Mouse (Mus musculus) neural tube, embryonic 12.5 days (tissue): ENCODE results near the gene Adipor1. TPM values are rescaled to one million over a fixed set of nuclear protein-coding genes. Genes with fewer than 3 reads are reported as not detected.
A peak's percentile ranks its signal among the peaks of the same experiment; 100 is the strongest.
"Not testable (repeated sequence)": the region's sequence is repeated elsewhere in the genome, so short reads cannot be mapped to it uniquely, and the experiment has no call there.

Source experiments
- ATAC-seq: fragments of 200-750 bp; cut with Nextera tagmentation; 2 replicates; pipeline ENCODE4 v1.8.0; 2017; ENCODE audit warnings: low read depth, mild to moderate bottlenecking, moderate TSS enrichment, moderate library complexity; ENCODE audit not compliant: low FRiP score
- H3K27ac ChIP-seq: fragments of 300-500 bp; sonication (generic); 2 replicates; pipeline ENCODE4 v1.5.1; 2016
- H3K27me3 ChIP-seq: fragments of 300-500 bp; sonication (generic); replicated peaks from 2 replicates; pipeline ENCODE4 v1.6.1; 2016; ENCODE audit warnings: mild to moderate bottlenecking
- H3K36me3 ChIP-seq: fragments of 300-500 bp; sonication (generic); 2 replicates; pipeline ENCODE4 v1.6.1; 2016; ENCODE audit warnings: mild to moderate bottlenecking
- H3K4me1 ChIP-seq: fragments of 300-500 bp; sonication (generic); 2 replicates; pipeline ENCODE4 v1.6.1; 2016
- H3K4me2 ChIP-seq: fragments of 300-500 bp; sonication (generic); replicated peaks from 2 replicates; pipeline ENCODE4 v1.6.1; 2016; ENCODE audit warnings: mild to moderate bottlenecking
- H3K4me3 ChIP-seq: fragments of 300-500 bp; sonication (generic); 2 replicates; pipeline ENCODE4 v1.5.1; 2016
- H3K9ac ChIP-seq: fragments of 300-500 bp; sonication (generic); 2 replicates; pipeline ENCODE4 v1.6.1; 2016; ENCODE audit warnings: mild to moderate bottlenecking
- H3K9me3 ChIP-seq: fragments of 300-500 bp; sonication (generic); 2 replicates; pipeline ENCODE4 v1.6.1; 2016; ENCODE audit warnings: mild to moderate bottlenecking
- WGBS: fragments of 180-500 bp; shearing (Covaris S2); methylation state at CpG from one replicate; pipeline ENCODE4 v1.1.7; 2016; 5-methylcytosine and 5-hydroxymethylcytosine counted together
- polyA plus RNA-seq: library from polyadenylated mRNA; unstranded; fragments of >200 nt; fragmentation: Nextera tagmentation; extraction: Ambion mirVana; gene quantifications from 2 replicates; pipeline ENCODE4 v1.2.1, GENCODE M21; 2016

Adipor1 gene
- polyA plus RNA-seq, 1 experiment from 2014 or later, result 74.5 TPM

GRCm38 (mm10) chr1:134433002-134433401 is 17.8 kb downstream of the Adipor1 start:
- Histone ChIP-seq H3K9ac (no peak overlapping the region), H3K36me3 (peaks cover 52% of the 10 kb centered on the region), H3K27me3 (no peaks in the 10 kb centered on the region), H3K4me3 (no peak overlapping the region), H3K27ac (no peak overlapping the region), H3K4me1 (no peaks in the 10 kb centered on the region), H3K9me3 (no peaks in the 10 kb centered on the region), H3K4me2 (no peak overlapping the region)
- 87% methylated on average over 10 of the region's 10 CpGs for WGBS
- ATAC-seq, result no peak

GRCm38 (mm10) chr1:134433473-134433872 is 18.3 kb downstream of the Adipor1 start:
- WGBS, result 95% methylated on average over 4 of the region's 4 CpGs
- ATAC-seq, result no peak
- H3K36me3 ChIP-seq, result peaks cover 47% of the 10 kb centered on the region

GRCm38 (mm10) chr1:134435414-134435813 is 20.2 kb downstream of the Adipor1 start:
- Histone ChIP-seq H3K4me2 (no peak overlapping the region), H3K9ac (no peak overlapping the region), H3K9me3 (no peaks in the 10 kb centered on the region), H3K27me3 (no peaks in the 10 kb centered on the region), H3K4me3 (no peak overlapping the region), H3K36me3 (peaks cover 32% of the 10 kb centered on the region), H3K4me1 (no peaks in the 10 kb centered on the region), H3K27ac (no peak overlapping the region)
- ATAC-seq, result no peak
- WGBS, result 35% methylated on average over 4 of the region's 4 CpGs

More at GRCm38 (mm10) chr1:134433473-134433872, 18.3 kb downstream of the Adipor1 start:
- no peaks in the 10 kb centered on the region for H3K4me1 ChIP-seq
- H3K4me3 ChIP-seq, result no peak overlapping the region
- H3K27me3 ChIP-seq, result no peaks in the 10 kb centered on the region
- H3K27ac ChIP-seq, result no peak overlapping the region
- H3K9me3 ChIP-seq, result no peaks in the 10 kb centered on the region
- no peak overlapping the region for H3K4me2 ChIP-seq
- no peak overlapping the region for H3K9ac ChIP-seq

- no peaks in the 10 kb centered on the region for H3K36me3 ChIP-seq
- WGBS, result 93% methylated on average over 6 of the region's 6 CpGs
- H3K9ac ChIP-seq, result no peak overlapping the region
- no peaks in the 10 kb centered on the region for H3K9me3 ChIP-seq
- no peak overlapping the region for H3K27ac ChIP-seq
- H3K4me3 ChIP-seq, result no peak overlapping the region
- no peaks in the 10 kb centered on the region for H3K27me3 ChIP-seq
- H3K4me2 ChIP-seq, result no peak overlapping the region
- no peaks in the 10 kb centered on the region for H3K4me1 ChIP-seq
- ATAC-seq, result no peak
These were observed 25.3 kb downstream of the Adipor1 start for GRCm38 (mm10) chr1:134440437-134440836.

- not testable (repeated sequence) for H3K27ac ChIP-seq, H3K9ac ChIP-seq, ATAC-seq, H3K4me2 ChIP-seq, H3K36me3 ChIP-seq, H3K4me3 ChIP-seq, H3K4me1 ChIP-seq, H3K27me3 ChIP-seq, H3K9me3 ChIP-seq
- 94% methylated on average over 8 of the region's 10 CpGs for WGBS
These were observed 26.6 kb downstream of the Adipor1 start for GRCm38 (mm10) chr1:134441737-134442136.

GRCm38 (mm10) chr1:134442394-134442793 is 27.2 kb downstream of the Adipor1 start:
- H3K4me3 ChIP-seq, result no peak overlapping the region
- H3K27ac ChIP-seq, result no peak overlapping the region
- no peaks in the 10 kb centered on the region for H3K4me1 ChIP-seq
- no peak for ATAC-seq
- no peak overlapping the region for H3K4me2 ChIP-seq
- WGBS, result 96% methylated on average over 3 of the region's 3 CpGs
- H3K9me3 ChIP-seq, result no peaks in the 10 kb centered on the region
- H3K27me3 ChIP-seq, result no peaks in the 10 kb centered on the region
- H3K9ac ChIP-seq, result no peak overlapping the region
- H3K36me3 ChIP-seq, result no peaks in the 10 kb centered on the region

GRCm38 (mm10) chr1:134443288-134443687 is 28.1 kb downstream of the Adipor1 start:
- H3K4me3 ChIP-seq, H3K9me3 ChIP-seq, H3K4me1 ChIP-seq, H3K27ac ChIP-seq, H3K27me3 ChIP-seq, ATAC-seq, H3K36me3 ChIP-seq, H3K4me2 ChIP-seq, H3K9ac ChIP-seq: not testable (repeated sequence)
- WGBS, result 83% methylated on average over 1 of the region's 1 CpGs

GRCm38 (mm10) chr1:134445418-134445817 is 30.2 kb downstream of the Adipor1 start:
- H3K27ac ChIP-seq, result no peak overlapping the region
- no peaks in the 10 kb centered on the region for H3K27me3 ChIP-seq
- no peak overlapping the region for H3K4me3 ChIP-seq
- H3K4me2 ChIP-seq, result no peak overlapping the region
- H3K4me1 ChIP-seq, result no peaks in the 10 kb centered on the region
- no peak for ATAC-seq
- H3K36me3 ChIP-seq, result no peaks in the 10 kb centered on the region
- no peak overlapping the region for H3K9ac ChIP-seq
- H3K9me3 ChIP-seq, result no peaks in the 10 kb centered on the region
- 90% methylated on average over 2 of the region's 2 CpGs for WGBS

GRCm38 (mm10) chr1:134448537-134448936 is 33.4 kb downstream of the Adipor1 start:
- not testable (repeated sequence) for H3K9me3 ChIP-seq, H3K9ac ChIP-seq, ATAC-seq, H3K27me3 ChIP-seq, H3K4me2 ChIP-seq, H3K4me3 ChIP-seq, H3K36me3 ChIP-seq, H3K27ac ChIP-seq, H3K4me1 ChIP-seq
- WGBS, result 68% methylated on average over 3 of the region's 3 CpGs

- Histone ChIP-seq H3K4me1 (no peaks in the 10 kb centered on the region), H3K27ac (no peak overlapping the region), H3K27me3 (no peaks in the 10 kb centered on the region; the same call in 1 of the 2 replicates), H3K9me3 (no peaks in the 10 kb centered on the region), H3K36me3 (no peaks in the 10 kb centered on the region), H3K4me2 (no peak overlapping the region), H3K4me3 (no peak overlapping the region), H3K9ac (no peak overlapping the region)
- no peak for ATAC-seq
- 81% methylated on average over 4 of the region's 4 CpGs for WGBS
These were observed 35.0 kb downstream of the Adipor1 start for GRCm38 (mm10) chr1:134450201-134450600.

- Histone ChIP-seq H3K36me3 (no peaks in the 10 kb centered on the region), H3K9ac (no peak overlapping the region), H3K4me1 (peaks cover under 1% of the 10 kb centered on the region; the same call in 1 of the 2 replicates), H3K27ac (no peak overlapping the region), H3K9me3 (no peaks in the 10 kb centered on the region), H3K4me2 (no peak overlapping the region), H3K27me3 (no peaks in the 10 kb centered on the region; the same call in 1 of the 2 replicates), H3K4me3 (no peak overlapping the region)
- ATAC-seq, result no peak
- WGBS, result 55% methylated on average over 3 of the region's 3 CpGs
These were observed 35.8 kb downstream of the Adipor1 start for GRCm38 (mm10) chr1:134450986-134451385.

GRCm38 (mm10) chr1:134454904-134455824 is 40.0 kb downstream of the Adipor1 start, which contains the start of gene Klhl12:
Klhl12 (plus strand) TSS chr1:134455531.
- Histone ChIP-seq H3K9me3 (no peaks in the 10 kb centered on the region), H3K36me3 (peaks cover 16% of the 10 kb centered on the region), H3K4me1 (peaks cover 6% of the 10 kb centered on the region; the same call in 1 of the 2 replicates), H3K27ac (no peak within 1 kb of the TSS), H3K4me3 (peak within 1 kb of the TSS; percentile 71), H3K9ac (peak within 1 kb of the TSS; percentile 66), H3K27me3 (no peaks in the 10 kb centered on the region; the same call in 1 of the 2 replicates), H3K4me2 (peak within 1 kb of the TSS; percentile 72)
- peak; percentile 96 for ATAC-seq
- under 1% methylated on average over 61 of the region's 61 CpGs for whole genome bisulfite sequencing
